Mouse (Mus musculus) megakaryocyte-erythroid progenitor cell, adult 5-6 weeks (primary cell): ENCODE measurements around the gene Tmem50b. TPM values are rescaled to one million over a fixed set of nuclear protein-coding genes. Genes with fewer than 3 reads are reported as not detected.
A peak's percentile ranks its signal among the peaks of the same experiment; 100 is the strongest.
"Not testable (repeated sequence)": the region's sequence is repeated elsewhere in the genome, so short reads cannot be mapped to it uniquely, and the experiment has no call there.

Experiments used
- ATAC-seq: replicated peaks from 2 replicates; pipeline ENCODE4 v1.8.0; 2016; ENCODE audit warnings: mild to moderate bottlenecking, inconsistent platforms; ENCODE audit not compliant: severe bottlenecking, poor library complexity, low FRiP score, low TSS enrichment
- total RNA-seq, 2 experiments: library from RNA; stranded (forward) in 1 of 2; stranded (reverse) in 1 of 2; fragments of 200-1000, 215-1000 nt in 1 of 2; fragments of >200 nt in 1 of 2; fragmentation: Nextera tagmentation in 1 of 2; gene quantifications; 2 replicates each; pipeline ENCODE4 v1.2.3; 2014 to 2017

Tmem50b gene
- total RNA-seq (2014; fragmentation: Nextera tagmentation), result 2.1 and 5.1 TPM in 2 replicates
- 0.38 and 2.9 TPM in 2 replicates for total RNA-seq (2017)

DNA sequence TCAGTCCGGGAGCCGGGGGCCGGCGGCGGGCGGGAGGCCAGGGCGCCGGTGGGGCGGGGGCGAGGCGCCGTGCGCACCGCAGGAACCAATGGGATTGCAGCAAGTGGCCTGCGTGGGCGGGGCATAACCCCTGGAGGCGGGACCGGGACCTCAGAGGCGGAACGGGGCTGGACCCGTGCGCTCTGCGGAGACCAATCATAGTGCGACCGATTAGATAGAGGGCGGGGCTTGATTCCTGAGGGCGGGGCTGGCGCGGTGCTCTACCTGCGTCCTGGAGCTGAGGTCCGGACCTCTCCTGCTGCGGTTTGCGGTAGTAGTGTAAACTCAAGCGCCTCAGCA is at the start of gene Tmem50b:
Tmem50b (minus strand) TSS at position 129 of the 339 bp plus-strand sequence.
- ATAC-seq, result peak; percentile 95

- peak; percentile 80 for ATAC-seq
Measured at GRCm38 (mm10) chr16:91646681-91647419, 49.2 kb upstream of the Tmem50b start, which contains the start of gene Gart. TSS of gene Gart (minus strand) at chr16:91646952.

DNA sequence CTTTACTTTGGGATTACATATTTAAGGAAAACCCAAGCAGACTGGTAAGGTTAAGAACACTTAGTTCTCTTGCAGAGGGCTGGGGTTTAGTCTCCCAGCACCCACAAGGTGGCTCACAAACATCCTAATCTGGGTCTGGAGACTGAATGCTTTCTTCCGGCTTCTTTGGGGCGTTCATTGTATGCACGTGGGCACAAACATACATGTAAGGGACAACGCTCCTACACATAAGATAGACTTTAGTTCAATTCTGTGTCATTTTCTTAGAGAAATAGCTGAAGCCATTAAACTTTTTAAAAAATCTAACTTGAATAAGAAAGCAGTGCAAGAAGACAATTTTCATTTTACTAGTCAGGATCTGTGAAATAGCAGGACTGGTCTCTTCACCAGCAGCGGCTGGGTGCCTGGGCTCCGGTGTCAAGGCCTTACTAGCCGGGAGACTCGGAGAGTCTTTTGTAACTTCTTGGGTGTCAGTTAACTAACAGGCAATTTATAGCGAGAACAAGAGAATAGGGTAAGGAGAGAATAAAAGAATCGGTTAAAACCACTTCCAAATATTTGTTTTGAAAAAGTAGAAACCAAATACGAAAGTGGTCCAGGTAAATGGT is 48.5 kb upstream of the Tmem50b start:
- ATAC-seq, result peak; percentile 32; the same call in 1 of the 2 replicates

DNA sequence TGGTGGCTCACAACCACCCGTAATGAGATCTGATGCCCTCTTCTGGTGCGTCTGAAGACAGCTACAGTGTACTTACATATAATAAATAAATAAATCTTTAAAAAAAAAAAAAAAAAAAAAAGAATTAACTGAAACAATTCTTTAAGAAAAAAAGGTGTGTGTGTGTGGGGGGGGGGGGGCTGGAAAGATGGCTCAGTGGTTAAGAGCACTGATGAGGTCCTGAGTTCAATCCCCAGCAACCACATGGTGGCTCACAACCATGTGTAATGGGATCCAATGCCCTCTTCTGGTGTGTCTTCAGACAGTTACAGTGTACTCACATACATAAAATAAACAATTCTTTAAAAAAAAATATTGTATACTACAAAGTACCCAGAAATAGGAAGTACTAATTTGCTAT is 47.8 kb upstream of the Tmem50b start:
- ATAC-seq, result not testable (repeated sequence)

DNA sequence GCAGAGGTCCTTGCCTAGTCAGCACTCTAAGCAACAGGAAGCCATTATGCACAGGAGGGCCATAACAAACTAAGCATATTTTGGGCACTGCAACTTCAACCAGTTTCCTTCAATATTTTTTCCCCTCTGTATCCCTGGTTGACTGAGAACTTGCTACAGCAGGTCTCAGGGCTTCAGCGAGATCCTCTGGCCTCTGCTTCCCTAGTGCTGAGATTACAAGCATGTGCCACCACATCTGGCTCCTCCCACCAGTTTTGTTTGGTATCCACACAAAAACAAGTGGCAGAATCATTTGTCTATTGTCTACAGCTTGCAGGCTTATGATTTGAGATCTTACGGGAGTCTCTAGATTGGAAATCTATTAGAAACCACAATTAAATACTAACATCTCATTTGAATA is 47.3 kb upstream of the Tmem50b start:
- no peak for ATAC-seq

GRCm38 (mm10) chr16:91640171-91640570 is 42.6 kb upstream of the Tmem50b start:
- ATAC-seq, result no peak

DNA sequence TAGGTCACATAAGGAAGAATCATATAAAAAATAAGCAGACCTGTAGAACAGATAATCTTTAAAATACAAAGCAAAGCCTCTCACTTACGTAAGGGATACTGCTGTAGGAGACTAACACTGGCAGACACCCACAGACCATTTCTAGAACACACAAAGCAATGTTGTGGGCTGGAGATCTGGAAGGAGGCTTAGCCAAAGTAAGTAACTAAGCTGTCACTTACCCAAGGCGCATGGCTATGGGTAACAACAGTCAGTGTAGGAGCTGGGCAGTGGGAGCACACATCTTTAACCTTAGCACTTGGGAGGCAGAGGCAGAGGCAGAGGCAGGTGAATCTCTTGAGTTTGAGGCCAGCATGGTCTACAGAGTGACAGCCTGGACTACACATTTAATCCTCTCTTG is 42.0 kb upstream of the Tmem50b start:
- ATAC-seq, result no peak

DNA sequence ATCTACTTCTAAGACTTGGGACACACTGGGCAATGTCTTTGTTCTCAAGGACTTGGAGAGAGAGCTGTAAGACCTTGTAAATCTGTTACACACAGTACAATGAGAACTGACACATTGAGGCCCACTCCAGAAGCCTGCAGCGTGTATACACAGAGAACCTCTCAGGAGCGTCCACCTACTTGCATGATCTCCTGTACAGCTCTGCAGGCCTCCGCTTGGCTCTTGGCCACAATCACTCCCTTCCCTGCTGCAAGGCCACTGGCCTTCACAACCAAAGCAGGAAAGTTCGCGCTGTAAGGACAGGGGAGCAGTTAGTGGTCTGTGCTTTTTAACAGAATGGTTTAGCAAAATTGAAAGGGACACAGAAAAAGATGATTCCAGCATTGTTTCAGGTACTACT is 41.6 kb upstream of the Tmem50b start:
- no peak for ATAC-seq

- ATAC-seq, result no peak
Measured at GRCm38 (mm10) chr16:91633641-91634040, 36.0 kb upstream of the Tmem50b start.

- no peak for ATAC-seq
Measured at GRCm38 (mm10) chr16:91632940-91633339, 35.3 kb upstream of the Tmem50b start.

DNA sequence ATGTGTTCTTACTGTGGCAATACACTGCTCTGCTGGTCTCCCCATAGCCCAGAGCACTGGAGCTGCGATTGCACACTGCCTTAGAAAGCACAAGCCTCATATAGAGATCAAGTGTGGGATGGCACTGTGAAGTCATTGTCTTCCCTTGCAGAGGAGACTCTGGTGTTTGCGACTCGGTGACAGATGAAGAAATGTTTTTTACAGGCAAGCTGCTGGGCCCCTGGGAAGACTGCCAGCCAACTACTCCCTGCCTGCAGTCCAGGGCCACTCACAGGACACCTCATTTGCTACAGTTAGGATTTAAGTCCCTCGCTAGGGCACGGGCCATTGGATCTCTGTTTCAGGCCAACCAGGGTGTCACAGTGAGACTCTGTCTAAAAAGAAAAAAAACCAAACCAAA is 34.8 kb upstream of the Tmem50b start:
- ATAC-seq, result no peak

DNA sequence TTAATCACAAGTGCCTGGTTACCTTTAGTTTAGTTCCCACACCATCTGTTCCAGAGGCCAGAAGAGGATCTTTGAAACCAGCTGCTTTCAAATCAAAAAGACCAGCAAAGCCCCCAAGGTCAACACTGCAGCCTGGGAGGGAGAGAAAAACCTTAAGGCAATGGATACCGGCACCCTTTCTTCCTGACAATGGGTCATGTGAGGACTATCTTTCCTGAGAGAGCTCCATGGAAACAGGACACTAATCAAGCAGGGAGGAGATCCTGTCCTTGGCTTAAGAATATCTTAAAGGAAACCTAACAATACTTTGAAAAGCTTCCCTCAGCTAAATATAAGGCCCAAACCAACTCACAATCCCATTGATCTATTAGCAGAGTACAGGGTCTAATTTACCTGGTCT is 33.0 kb upstream of the Tmem50b start:
- no peak for ATAC-seq

- no peak for ATAC-seq
Measured at GRCm38 (mm10) chr16:91629749-91630148, 32.1 kb upstream of the Tmem50b start.

DNA sequence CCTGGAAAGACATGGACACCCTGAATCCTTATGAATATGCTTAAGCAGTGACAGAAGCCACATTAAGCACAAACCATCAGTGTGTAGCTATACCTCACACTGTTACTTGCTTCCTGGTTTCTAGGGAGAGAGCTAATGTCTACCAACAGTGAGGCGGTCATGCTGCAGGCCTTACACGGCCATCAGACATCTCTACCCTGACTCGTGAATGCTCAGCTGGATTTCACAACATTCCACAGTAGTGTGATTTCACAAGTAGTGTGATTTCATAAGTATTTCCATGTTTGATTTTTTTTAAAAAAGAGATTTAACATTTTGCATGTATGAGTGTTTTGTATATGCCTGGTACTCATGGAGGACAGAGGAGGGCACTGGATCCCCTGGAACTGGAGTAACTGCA is 31.1 kb upstream of the Tmem50b start:
- no peak for ATAC-seq

- no peak for ATAC-seq
Measured at GRCm38 (mm10) chr16:91627831-91628230, 30.2 kb upstream of the Tmem50b start.

DNA sequence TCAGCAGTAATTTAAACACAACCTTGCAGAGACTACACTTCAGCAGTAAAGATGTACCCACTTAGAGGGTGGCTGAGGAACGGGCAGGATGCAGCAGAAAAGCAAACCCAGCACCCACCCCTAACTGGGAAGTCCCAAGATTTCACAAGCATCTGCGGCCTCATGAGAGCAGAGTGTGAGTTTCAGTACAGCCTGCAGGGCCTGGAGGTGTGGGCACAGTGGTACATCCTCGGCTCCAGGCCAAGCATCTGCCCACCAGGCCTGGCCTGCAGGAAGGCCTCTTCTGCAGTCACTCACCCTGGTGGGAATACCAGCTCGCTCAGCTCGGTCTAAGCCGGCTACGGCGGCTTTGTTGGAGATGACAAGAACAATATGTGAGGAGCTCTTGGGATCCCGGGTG is 25.5 kb upstream of the Tmem50b start:
- ATAC-seq, result no peak

- no peak for ATAC-seq
Measured at GRCm38 (mm10) chr16:91620991-91621390, 23.4 kb upstream of the Tmem50b start.

DNA sequence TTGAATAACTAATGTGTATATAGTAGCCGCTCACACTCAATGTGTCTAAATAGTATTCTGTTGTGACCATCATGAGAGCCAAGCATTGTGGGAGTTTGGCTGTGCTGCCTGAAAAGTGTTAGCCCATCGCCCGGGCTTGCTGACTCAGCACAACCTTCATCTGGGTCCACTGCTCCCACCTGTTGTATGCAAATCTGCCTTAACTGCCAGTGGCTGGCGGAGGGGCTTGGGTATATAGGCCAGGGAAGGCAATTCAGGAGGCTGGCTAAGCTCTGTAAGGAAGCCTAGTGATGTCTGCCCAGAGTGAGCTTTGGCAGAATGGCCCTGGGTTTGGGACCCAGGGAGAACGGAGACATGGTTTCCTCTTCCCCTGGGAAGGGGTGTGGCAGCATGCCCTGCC is 22.6 kb upstream of the Tmem50b start:
- no peak for ATAC-seq

DNA sequence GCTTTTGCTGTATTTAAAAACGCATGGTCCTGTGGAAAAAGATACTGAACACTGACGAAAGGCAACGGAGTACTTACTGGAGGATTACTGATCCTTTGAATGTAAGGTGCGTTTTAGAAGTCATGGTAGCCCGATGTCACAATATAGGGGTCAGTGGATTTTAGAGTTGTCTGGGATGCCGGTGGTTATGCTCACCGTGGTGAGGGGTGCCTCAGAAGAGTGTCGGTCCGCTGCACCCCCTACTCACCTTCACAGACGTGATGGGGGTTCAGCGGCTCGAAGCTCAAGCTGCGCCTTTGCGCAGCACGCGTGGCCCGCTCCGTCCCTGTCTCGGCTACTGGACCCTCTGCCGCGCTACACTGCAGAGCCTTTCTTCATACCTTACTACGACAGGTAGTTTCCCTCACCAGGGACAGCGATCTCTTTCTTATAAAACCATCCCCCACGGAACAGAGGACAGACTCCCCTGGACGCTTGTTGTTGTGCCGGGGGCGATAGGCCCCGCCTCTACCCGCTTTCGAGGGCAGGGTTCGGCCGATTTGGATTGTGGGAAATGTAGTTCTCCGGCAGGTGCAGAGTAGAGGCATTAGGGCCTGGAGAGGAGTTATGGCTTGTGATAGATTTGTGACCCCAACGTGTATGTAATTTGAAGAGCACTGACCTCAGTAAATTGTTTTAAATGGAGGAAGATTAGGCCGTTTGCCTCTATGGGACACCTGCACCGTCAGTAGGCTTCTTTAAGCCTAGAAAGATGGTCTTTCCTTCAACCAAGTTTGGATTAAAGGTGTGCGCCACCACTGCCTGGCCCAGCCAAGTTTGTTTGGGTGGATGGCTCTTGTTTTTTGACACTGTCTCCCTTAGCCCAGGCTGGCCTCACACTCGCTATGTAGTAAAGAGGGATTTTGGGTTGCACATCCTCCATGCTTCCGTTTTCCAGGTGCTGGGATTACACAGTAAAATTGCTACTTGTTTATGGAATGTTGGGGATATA is 21.2 kb upstream of the Tmem50b start, which contains the start of gene Dnajc28:
Dnajc28 (minus strand) TSS at position 516 of the 991 bp plus-strand sequence.
- peak; percentile 92 for ATAC-seq

- ATAC-seq, result no peak
Measured at GRCm38 (mm10) chr16:91614552-91614951, 17.0 kb upstream of the Tmem50b start.
